Mouse (Mus musculus) layer of hippocampus, postnatal 10 days (tissue): ENCODE data around the gene Nucb1. TPM values are rescaled to one million over a fixed set of nuclear protein-coding genes. Genes with fewer than 3 reads are reported as not detected.

ENCODE experiments used
- microRNA-seq, 2 experiments: library from miRNA; unstranded; fragments of <30 nt; microRNA quantifications; one replicate each; pipeline ENCODE4 v1.2.0; 2021
- total RNA-seq, 2 experiments: library from RNA; stranded (reverse); gene quantifications; 2 replicates each; pipeline ENCODE4 v1.2.3; 2021

Gene Nucb1
- total RNA-seq, 2 experiments from 2014 or later: 107 to 117 TPM

Small RNAs within 50 kb of the gene (microRNA-seq; reads per million reads assigned to microRNA genes)
- 0 reads per million in 2 experiments for gene Gm22133

Other genes with a start within 250 kb of the Nucb1 start
- gene Slc6a21, start 232.9 kb downstream of the Nucb1 start, total RNA-seq: not detected
- gene Trpm4, start 176.6 kb downstream of the Nucb1 start, total RNA-seq: 10 to 100 TPM; 19.6 to 20.9 TPM
- gene Hrc, start 175.1 kb downstream of the Nucb1 start, total RNA-seq: under 1 TPM; 0.85 to 0.96 TPM
- gene Ppfia3, start 143.4 kb downstream of the Nucb1 start, total RNA-seq: 100 to 1,000 TPM; 124 to 128 TPM
- 100 to 1,000 TPM; 137 to 163 TPM for gene Lin7b, start 139.8 kb downstream of the Nucb1 start, total RNA-seq
- gene Snrnp70, start 114.7 kb downstream of the Nucb1 start, total RNA-seq: 100 to 1,000 TPM; 393 to 440 TPM
- gene Kcna7, start 104.8 kb downstream of the Nucb1 start, total RNA-seq: not detected
- under 1 TPM; 0.18 to 0.22 TPM for gene Ntf5, start 96.7 kb downstream of the Nucb1 start, total RNA-seq
- gene Lhb, start 89.6 kb downstream of the Nucb1 start, total RNA-seq: under 1 TPM in 1 of 2 experiments, not detected in 1; 0.75 TPM
- gene Gys1, start 75.6 kb downstream of the Nucb1 start, total RNA-seq: 10 to 100 TPM; 18.9 to 20.9 TPM
- 10 to 100 TPM; 44.5 to 44.9 TPM for gene Ruvbl2, start 72.3 kb downstream of the Nucb1 start, total RNA-seq
- 100 to 1,000 TPM; 429 to 433 TPM for gene Ftl1, start 50.5 kb downstream of the Nucb1 start, total RNA-seq
- 100 to 1,000 TPM; 103 to 123 TPM for gene Bax, start 43.5 kb downstream of the Nucb1 start, total RNA-seq
- gene Tulp2, start 28.5 kb downstream of the Nucb1 start, total RNA-seq: under 1 TPM in 1 of 2 experiments, not detected in 1; 0.23 TPM
- gene Gm45808, start 23.6 kb downstream of the Nucb1 start, total RNA-seq: 1 to 10 TPM; 1.2 to 1.4 TPM
- 1 to 10 TPM; 2.0 to 2.6 TPM for gene Dhdh, start 21.6 kb downstream of the Nucb1 start, total RNA-seq
- 10 to 100 TPM; 23.6 to 29.3 TPM for gene Ppp1r15a, start 15.9 kb upstream of the Nucb1 start, total RNA-seq
- under 1 TPM; 0.80 to 0.94 TPM for gene Plekha4, start 15.9 kb upstream of the Nucb1 start, total RNA-seq
- gene Hsd17b14, start 44.5 kb upstream of the Nucb1 start, total RNA-seq: not detected
- gene Bcat2, start 59.7 kb upstream of the Nucb1 start, total RNA-seq: 10 to 100 TPM; 20.8 to 22.9 TPM
- gene Fgf21, start 105.1 kb upstream of the Nucb1 start, total RNA-seq: not detected
- gene Fut1, start 106.9 kb upstream of the Nucb1 start, total RNA-seq: under 1 TPM; 0.20 to 0.71 TPM
- gene Izumo1, start 111.4 kb upstream of the Nucb1 start, total RNA-seq: not detected
- gene Rasip1, start 117.1 kb upstream of the Nucb1 start, total RNA-seq: 10 to 100 TPM; 13.9 to 14.5 TPM
- gene Mamstr, start 129.6 kb upstream of the Nucb1 start, total RNA-seq: 1 to 10 TPM; 1.7 TPM
- under 1 TPM in 1 of 2 experiments, not detected in 1; 0.22 TPM for gene Fut2, start 156.0 kb upstream of the Nucb1 start, total RNA-seq
- gene Ntn5, start 173.6 kb upstream of the Nucb1 start, total RNA-seq: 1 to 10 TPM in 1 of 2 experiments, under 1 TPM in 1; 0.75 to 1.0 TPM
- gene Sec1, start 184.0 kb upstream of the Nucb1 start, total RNA-seq: under 1 TPM; 0.14 to 0.18 TPM
- gene Car11, start 189.4 kb upstream of the Nucb1 start, total RNA-seq: 100 to 1,000 TPM; 121 to 131 TPM
- gene Dbp, start 194.7 kb upstream of the Nucb1 start, total RNA-seq: 10 to 100 TPM; 37.1 to 43.4 TPM
- 100 to 1,000 TPM; 497 to 584 TPM for gene Rpl18, start 205.1 kb upstream of the Nucb1 start, total RNA-seq
- gene Sphk2, start 207.6 kb upstream of the Nucb1 start, total RNA-seq: 10 to 100 TPM; 27.3 to 27.7 TPM
- under 1 TPM; 0.34 to 0.51 TPM for gene Fam83e, start 210.8 kb upstream of the Nucb1 start, total RNA-seq
- gene Spaca4, start 215.4 kb upstream of the Nucb1 start, total RNA-seq: not detected